In the genomic region with DNA sequence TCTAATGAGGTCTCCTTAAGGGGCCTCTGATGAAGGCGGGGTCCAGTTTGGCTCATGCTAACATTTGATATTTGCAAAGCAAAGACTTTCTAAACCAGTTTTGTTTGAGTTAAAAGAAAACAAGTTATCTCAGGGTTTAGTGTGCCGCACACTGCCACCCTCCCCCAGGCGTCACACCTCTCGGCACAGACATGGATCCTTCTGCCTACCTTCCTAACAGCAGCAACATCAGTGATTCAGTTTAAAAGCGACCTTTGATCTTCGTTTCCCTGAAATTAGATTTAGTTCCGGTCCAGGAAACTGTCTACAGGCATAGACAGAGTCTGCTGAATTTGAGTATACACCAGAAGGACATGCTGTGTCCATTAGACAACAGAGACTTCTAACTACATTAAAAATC, we compare ENCODE assay signal across 30 mouse cellular contexts. TPM values are rescaled to one million over a fixed set of nuclear protein-coding genes. Genes with fewer than 3 reads are reported as not detected.
DNase-seq lines count a peak whose midpoint lies in the region; ATAC-seq and TF ChIP-seq lines count a peak whose summit lies in the region.
"Had no signal": no experiment of that assay in that cellular context is flagged by ENCODE, and none has a peak within 500 bp of the region (broad histone marks: within the 10 kb centered on the region; RNA-seq: fewer than 3 reads in every experiment).

No protein-coding gene starts in this region.

- intact Hi-C loops in gastrocnemius, adult 2 months (cut with DNase I): no loop called here
- intact Hi-C loops in left cerebral cortex, postnatal 14 days (cut with DNase I): no loop called here

- no peak for TF ChIP-seq EP300 in lung, postnatal 0 days (IDR thresholded peaks at IDR 0.05)

- no peak overlapping the region for H3K4me2 ChIP-seq in lung, postnatal 0 days (replicated peaks; ENCODE audit: low read depth, low read length)
- H3K4me2 ChIP-seq: heart, embryonic 12.5 days; hindbrain, embryonic 13.5 days; liver, embryonic 12.5 days had no signal

- 0 out of 2 replicates have a peak, but pooled peaks cover 3% of the 10 kb centered on the region for H3K4me1 ChIP-seq in lung, postnatal 0 days (ENCODE audit: insufficient read depth, low read depth, low read length)
- peaks cover 10% of the 10 kb centered on the region; the same call in 1 of the 2 replicates for H3K4me1 ChIP-seq in heart, embryonic 10.5 days
- H3K4me1 ChIP-seq: heart, embryonic 12.5 days had no signal

- 69% methylated on average over 7 of the region's 7 CpGs for WGBS in lung, postnatal 0 days
- WGBS in large intestine, adult 2 months: 33% methylated on average over 7 of the region's 7 CpGs
- WGBS in heart, embryonic 10.5 days: 79% methylated on average over 7 of the region's 7 CpGs

- no peak overlapping the region for H3K9ac ChIP-seq in lung, postnatal 0 days (replicated peaks; ENCODE audit: low read depth)
- H3K9ac ChIP-seq: heart, embryonic 12.5 days; hindbrain, embryonic 13.5 days; liver, embryonic 12.5 days had no signal

- TF ChIP-seq CTCF in gastrocnemius, adult 2 months (IDR thresholded peaks at IDR 0.05): no peak
- no peak for TF ChIP-seq CTCF in lung, postnatal 0 days (IDR thresholded peaks at IDR 0.05)

- H3K36me3 ChIP-seq in lung, postnatal 0 days (ENCODE audit: insufficient read depth, low read length): peaks cover 12% of the 10 kb centered on the region; the same call in 1 of the 2 replicates
- H3K36me3 ChIP-seq in heart, embryonic 10.5 days: peaks cover 41% of the 10 kb centered on the region

- ATAC-seq in lung, postnatal 0 days: no peak
- ATAC-seq: forebrain, embryonic 14.5 days; liver, embryonic 12.5 days; Patski had no signal

- H3K4me3 ChIP-seq in gastrocnemius, adult 2 months: no peak overlapping the region
- H3K4me3 ChIP-seq in lung, postnatal 0 days (ENCODE audit: low read depth, low read length): no peak overlapping the region
- no peak overlapping the region for H3K4me3 ChIP-seq in heart, embryonic 10.5 days
- H3K4me3 ChIP-seq: heart, embryonic 12.5 days; hindbrain, embryonic 13.5 days; layer of hippocampus, adult 2 months; liver, embryonic 12.5 days had no signal

- no peaks in the 10 kb centered on the region for H3K27me3 ChIP-seq in lung, postnatal 0 days (replicated peaks; ENCODE audit: insufficient read depth, low read length)
- no peaks in the 10 kb centered on the region for H3K27me3 ChIP-seq in heart, embryonic 10.5 days (ENCODE audit: insufficient read depth, poor library complexity, severe bottlenecking)
- H3K27me3 ChIP-seq: heart, embryonic 12.5 days; hindbrain, embryonic 13.5 days; liver, embryonic 12.5 days; Patski had no signal

- peak; percentile 7 for DNase-seq in gastrocnemius, adult 2 months
- no peak for DNase-seq in gastrocnemius, adult 8-10 months (ENCODE audit: low spot score in 2 of 2)
- no peak for DNase-seq in lung, postnatal 0 days (ENCODE audit: low spot score)
- DNase-seq in lung, postnatal 14 days: no peak
- peak; percentile 52 for DNase-seq in large intestine, adult 2 months (ENCODE audit: low read depth, low spot score)
- no peak for DNase-seq in right cerebral cortex, postnatal 25 days
- no peak for DNase-seq in heart, embryonic 10.5 days (ENCODE audit: low spot score)
- DNase-seq in left cerebral cortex, postnatal 14 days (ENCODE audit: low spot score in 2 of 2): no peak
- DNase-seq: adrenal gland, postnatal 10 days; cerebellum, adult 11 months; cerebellum, adult 9-10 months; gastrocnemius, postnatal 36 days; heart, adult 18-20 months; heart, postnatal 4 days; kidney, postnatal 25 days; lung, postnatal 10 days; midbrain, embryonic 14.5 days; right cerebral cortex, postnatal 14 days; spleen, adult 18-20 months had no signal

- H3K27ac ChIP-seq in gastrocnemius, adult 2 months: no peak overlapping the region
- peak overlapping the region; percentile 85 for H3K27ac ChIP-seq in lung, postnatal 0 days (ENCODE audit: low read length)
- H3K27ac ChIP-seq in heart, embryonic 10.5 days: no peak overlapping the region
- H3K27ac ChIP-seq: hindbrain, embryonic 13.5 days; liver, embryonic 12.5 days had no signal

- no peaks in the 10 kb centered on the region for H3K9me3 ChIP-seq in lung, postnatal 0 days (ENCODE audit: low read length)
- no peaks in the 10 kb centered on the region for H3K9me3 ChIP-seq in heart, embryonic 10.5 days
- H3K9me3 ChIP-seq: heart, embryonic 12.5 days; hindbrain, embryonic 13.5 days; liver, embryonic 12.5 days had no signal

RNA-seq across cellular contexts. Expression of gene Pgd, which starts 11.8 kb away (rescaled TPM):
- total RNA-seq in gastrocnemius, adult 2 months (2021): 10 to 100 TPM; 14.4 to 19.1 TPM
- total RNA-seq in gastrocnemius, adult 8-10 months (2022): 10 to 100 TPM; 12.3 to 18.6 (median 15.7) TPM
- 113 and 119 TPM in 2 replicates for polyA plus RNA-seq in lung, postnatal 0 days (2015; fragmentation: Nextera tagmentation; extraction: Ambion mirVana)
- 273 and 306 TPM in 2 replicates for polyA plus RNA-seq in large intestine, adult 2 months (2012; rRNA removed)
- 116 and 133 TPM in 2 replicates for polyA plus RNA-seq in heart, embryonic 10.5 days (2016; fragmentation: Nextera tagmentation; extraction: Ambion mirVana)
- 10 to 100 TPM; 42.5 to 45.3 TPM for total RNA-seq in left cerebral cortex, postnatal 14 days (2021)

RNA-seq across cellular contexts. Expression of gene Cenps, which starts 40.9 kb away (rescaled TPM):
- 1 to 10 TPM; 6.5 to 7.0 TPM for total RNA-seq in gastrocnemius, adult 2 months (2021)
- 1 to 10 TPM; 5.2 to 8.7 (median 6.2) TPM for total RNA-seq in gastrocnemius, adult 8-10 months (2022)
- 4.9 and 5.3 TPM in 2 replicates for polyA plus RNA-seq in lung, postnatal 0 days (2015; fragmentation: Nextera tagmentation; extraction: Ambion mirVana)
- 4.9 and 5.1 TPM in 2 replicates for polyA plus RNA-seq in large intestine, adult 2 months (2012; rRNA removed)
- polyA plus RNA-seq in heart, embryonic 10.5 days (2016; fragmentation: Nextera tagmentation; extraction: Ambion mirVana): 29.7 and 38.6 TPM in 2 replicates
- 10 to 100 TPM; 22.7 to 24.1 TPM for total RNA-seq in left cerebral cortex, postnatal 14 days (2021)

RNA-seq across cellular contexts. Expression of gene Cort, which starts 51.8 kb away (rescaled TPM):
- under 1 TPM; 0.36 to 0.51 TPM for total RNA-seq in gastrocnemius, adult 2 months (2021)
- total RNA-seq in gastrocnemius, adult 8-10 months (2022): under 1 TPM in 2 of 4 experiments, not detected in 2; 0.53 to 0.61 TPM
- polyA plus RNA-seq in lung, postnatal 0 days (2015; fragmentation: Nextera tagmentation; extraction: Ambion mirVana): 0.18 and 0.21 TPM in 2 replicates
- polyA plus RNA-seq in large intestine, adult 2 months (2012; rRNA removed): 0.14 TPM in 1 of 2 replicates, not detected in the other
- 0.28 TPM in 1 of 2 replicates, not detected in the other for polyA plus RNA-seq in heart, embryonic 10.5 days (2016; fragmentation: Nextera tagmentation; extraction: Ambion mirVana)
- total RNA-seq in left cerebral cortex, postnatal 14 days (2021): 10 to 100 TPM; 16.3 to 21.3 TPM
- total RNA-seq: gastrocnemius, postnatal 36 days; heart, adult 18-20 months; monocyte, adult 5-6 weeks had no signal
- polyA plus RNA-seq: heart, embryonic 12.5 days; heart, postnatal 0 days; kidney, embryonic 14.5 days; limb, embryonic 11.5 days; liver, embryonic 12.5 days; midbrain, embryonic 14.5 days; testis, adult 2 months had no signal

Comparison
In these comparisons a context has a peak if more than half of its experiments do, and no peak if none do; other contexts are left out.
1. DNase-seq: peak in gastrocnemius, adult 2 months (single experiment) and large intestine, adult 2 months (single experiment); none in gastrocnemius, adult 8-10 months (0 of 2), lung, postnatal 0 days (single experiment), lung, postnatal 14 days (single experiment), right cerebral cortex, postnatal 25 days (single experiment), heart, embryonic 10.5 days (single experiment) and left cerebral cortex, postnatal 14 days (0 of 2).
2. RNA of gene Cort, which starts 51.8 kb away (total RNA-seq): 16.3 to 21.3 TPM in left cerebral cortex, postnatal 14 days; 0.53 to 0.61 TPM in gastrocnemius, adult 8-10 months and 0.36 to 0.51 TPM in gastrocnemius, adult 2 months; every median in the first group is over 10 times any median in the second.